Mouse (Mus musculus) liver, embryonic 11.5 days (tissue): Measurements from ENCODE around the gene Rhoj. TPM values are rescaled to one million over a fixed set of nuclear protein-coding genes. Genes with fewer than 3 reads are reported as not detected.

ENCODE experiments used
- ATAC-seq: fragments of 200-750 bp; cut with Nextera tagmentation; replicated peaks from 2 replicates; pipeline ENCODE4 v1.8.0; 2017; ENCODE audit warnings: moderate number of reproducible peaks, mild to moderate bottlenecking, moderate TSS enrichment, moderate library complexity; ENCODE audit not compliant: low FRiP score
- DNase-seq: peaks from one replicate; pipeline ENCODE4 v3.0.0-alpha.2; 2017; ENCODE audit warnings: low spot score
- H3K27ac ChIP-seq: fragments of 300-500 bp; sonication (generic); 2 replicates; pipeline ENCODE4 v1.5.1; 2014; ENCODE audit warnings: mild to moderate bottlenecking, low read depth, low read length, control low read depth
- H3K27me3 ChIP-seq: fragments of 300-500 bp; sonication (generic); replicated peaks from 2 replicates; pipeline ENCODE4 v1.6.1; 2014; ENCODE audit warnings: low read length, mixed read lengths; ENCODE audit not compliant: control insufficient read depth, insufficient read depth
- H3K36me3 ChIP-seq: fragments of 300-500 bp; sonication (generic); 2 replicates; pipeline ENCODE4 v1.6.1; 2014; ENCODE audit warnings: mild to moderate bottlenecking, low read length, moderate library complexity, mixed read lengths; ENCODE audit not compliant: control insufficient read depth, insufficient read depth
- H3K4me1 ChIP-seq: fragments of 300-500 bp; sonication (generic); replicated peaks from 2 replicates; pipeline ENCODE4 v1.6.1; 2014; ENCODE audit warnings: low read length, mixed read lengths; ENCODE audit not compliant: control insufficient read depth, insufficient read depth
- H3K4me2 ChIP-seq: fragments of 300-500 bp; sonication (generic); 2 replicates; pipeline ENCODE4 v1.6.1; 2014; ENCODE audit warnings: mild to moderate bottlenecking, control low read depth, moderate library complexity
- H3K4me3 ChIP-seq: fragments of 300-500 bp; sonication (generic); 2 replicates; pipeline ENCODE4 v1.5.1; 2014; ENCODE audit warnings: low read depth, low read length, control low read depth
- H3K9ac ChIP-seq: fragments of 300-500 bp; sonication (generic); 2 replicates; pipeline ENCODE4 v1.6.1; 2014; ENCODE audit warnings: low read depth, low read length, control low read depth
- H3K9me3 ChIP-seq: fragments of 300-500 bp; sonication (generic); 2 replicates; pipeline ENCODE4 v1.6.1; 2016; ENCODE audit warnings: low read length, inconsistent platforms, mixed read lengths; ENCODE audit not compliant: control insufficient read depth
- WGBS: fragments of 180-500 bp; shearing (Covaris S2); extraction: QIAGEN DNeasy Blood & Tissue Kit; methylation state at CpG from one replicate; pipeline ENCODE4 v1.1.7; 2014; 5-methylcytosine and 5-hydroxymethylcytosine counted together
- polyA plus RNA-seq: library from polyadenylated mRNA; unstranded; fragments of >200 nt; fragmentation: Nextera tagmentation; extraction: Ambion mirVana; gene quantifications from 2 replicates; pipeline ENCODE4 v1.2.1, GENCODE M21; 2014

The Rhoj gene
- polyA plus RNA-seq, 1 experiment from 2014 or later: 16.0 TPM

DNA sequence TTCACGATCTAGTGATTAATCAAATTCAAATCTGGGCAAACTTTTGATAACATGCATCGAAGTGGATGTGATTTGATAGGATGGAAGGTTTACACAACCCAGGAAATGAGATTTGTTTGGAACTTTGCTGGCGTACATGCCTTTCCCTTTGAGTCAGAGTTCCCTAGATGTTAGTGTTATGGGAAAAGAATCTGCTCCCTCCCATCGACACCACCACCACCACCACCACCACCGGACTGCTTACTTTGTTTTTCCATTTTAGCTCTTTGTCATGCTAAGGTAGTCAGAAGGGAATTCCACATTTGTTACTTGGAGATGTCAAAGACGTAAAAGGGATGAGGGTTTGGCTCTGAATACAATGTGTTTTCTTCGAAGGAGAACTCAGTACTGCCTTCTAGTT, 46.2 kb downstream of the Rhoj start:
- Histone ChIP-seq H3K36me3 (no peaks in the 10 kb centered on the region), H3K4me2 (no peak overlapping the region), H3K9me3 (no peaks in the 10 kb centered on the region), H3K9ac (no peak overlapping the region), H3K4me1 (no peaks in the 10 kb centered on the region; the same call in 1 of the 2 replicates), H3K4me3 (no peak overlapping the region), H3K27ac (no peak overlapping the region), H3K27me3 (no peaks in the 10 kb centered on the region)
- DNase-seq (no peak), ATAC-seq (no peak)
- WGBS: 83% methylated on average over 7 of the region's 7 CpGs

DNA sequence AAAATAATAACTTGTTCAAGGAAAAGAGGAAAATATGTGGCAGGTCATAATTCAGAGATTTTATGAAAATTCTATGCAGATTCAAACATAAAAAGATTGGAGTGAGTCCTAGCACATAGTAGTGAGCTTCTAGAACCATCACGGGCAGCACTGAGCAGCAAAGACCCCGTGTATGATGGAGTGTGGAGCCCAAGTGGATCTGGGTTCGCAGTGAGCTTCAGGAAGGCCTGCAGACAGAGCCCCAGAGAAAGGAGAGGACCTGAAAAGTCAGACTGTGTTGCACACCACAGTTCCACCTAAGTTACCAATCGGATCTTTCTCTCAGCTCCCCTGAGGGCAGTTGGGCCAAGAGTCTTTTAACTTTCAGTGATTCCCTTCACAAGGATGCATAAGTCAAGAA, 49.7 kb downstream of the Rhoj start:
- no peaks in the 10 kb centered on the region for H3K9me3 ChIP-seq
- no peak for DNase-seq
- no peak overlapping the region for H3K9ac ChIP-seq
- no peak overlapping the region for H3K4me2 ChIP-seq
- no peak for ATAC-seq
- H3K36me3 ChIP-seq: no peaks in the 10 kb centered on the region
- H3K4me3 ChIP-seq: no peak overlapping the region
- H3K27me3 ChIP-seq: no peaks in the 10 kb centered on the region
- H3K27ac ChIP-seq: no peak overlapping the region
- H3K4me1 ChIP-seq: no peaks in the 10 kb centered on the region; the same call in 1 of the 2 replicates
- WGBS: 84% methylated on average over 4 of the region's 4 CpGs

DNA sequence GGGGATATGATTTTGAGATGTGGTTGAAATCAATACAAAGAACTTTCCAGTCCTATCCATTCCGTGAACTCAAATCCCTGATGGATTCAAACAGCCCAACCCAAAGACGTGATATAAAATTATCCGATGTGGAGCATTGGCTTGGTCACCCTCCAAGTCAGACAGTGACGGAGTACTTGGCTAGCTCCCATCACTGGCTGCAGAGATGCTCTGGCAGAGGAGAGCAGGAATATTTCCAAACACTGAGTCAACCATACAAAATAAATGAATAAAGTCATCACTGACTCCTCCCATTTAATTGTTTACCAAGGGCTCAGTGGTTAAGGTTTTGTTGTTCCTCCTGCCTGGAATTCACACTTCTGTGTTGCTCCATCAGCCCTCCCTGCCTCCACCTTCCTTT, 50.6 kb downstream of the Rhoj start:
- no peak overlapping the region for H3K4me3 ChIP-seq
- DNase-seq: no peak
- H3K27ac ChIP-seq: no peak overlapping the region
- no peak overlapping the region for H3K4me2 ChIP-seq
- H3K36me3 ChIP-seq: no peaks in the 10 kb centered on the region
- WGBS: 88% methylated on average over 4 of the region's 4 CpGs
- H3K27me3 ChIP-seq: no peaks in the 10 kb centered on the region
- H3K9me3 ChIP-seq: no peaks in the 10 kb centered on the region; the same call in 1 of the 2 replicates
- no peak for ATAC-seq
- no peak overlapping the region for H3K9ac ChIP-seq
- no peaks in the 10 kb centered on the region; the same call in 1 of the 2 replicates for H3K4me1 ChIP-seq

DNA sequence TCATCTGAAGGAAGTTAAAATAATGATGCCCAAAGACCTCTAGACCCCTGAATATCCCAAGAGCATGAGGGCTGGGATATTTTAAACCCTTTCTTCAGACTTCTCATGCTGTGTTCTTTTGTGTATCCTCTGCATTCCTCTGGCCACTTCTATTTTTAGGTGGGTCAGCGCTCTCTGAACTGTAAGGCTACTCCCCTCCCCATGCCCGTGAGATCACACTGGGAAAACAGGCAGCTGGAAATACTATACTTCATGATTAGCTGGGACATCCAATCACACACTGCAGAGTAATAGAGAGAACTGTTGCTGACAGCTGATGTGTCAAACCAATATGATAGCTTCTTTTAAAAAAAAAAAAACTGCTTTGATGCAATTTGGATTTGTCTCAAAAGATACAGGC, 51.4 kb downstream of the Rhoj start:
- no peaks in the 10 kb centered on the region for H3K36me3 ChIP-seq
- no peak overlapping the region for H3K9ac ChIP-seq
- H3K4me1 ChIP-seq: no peaks in the 10 kb centered on the region; the same call in 1 of the 2 replicates
- WGBS: 62% methylated on average over 2 of the region's 2 CpGs
- no peak for DNase-seq
- H3K4me3 ChIP-seq: no peak overlapping the region
- no peak overlapping the region for H3K4me2 ChIP-seq
- ATAC-seq: no peak
- H3K27ac ChIP-seq: no peak overlapping the region
- no peaks in the 10 kb centered on the region for H3K27me3 ChIP-seq
- no peaks in the 10 kb centered on the region; the same call in 1 of the 2 replicates for H3K9me3 ChIP-seq

- Histone ChIP-seq H3K4me1 (no peaks in the 10 kb centered on the region; the same call in 1 of the 2 replicates), H3K27me3 (no peaks in the 10 kb centered on the region), H3K4me2 (no peak overlapping the region), H3K27ac (no peak overlapping the region), H3K36me3 (no peaks in the 10 kb centered on the region), H3K9ac (no peak overlapping the region), H3K9me3 (no peaks in the 10 kb centered on the region; the same call in 1 of the 2 replicates), H3K4me3 (no peak overlapping the region)
- DNase-seq (no peak), ATAC-seq (no peak)
- 62% methylated on average over 5 of the region's 5 CpGs for WGBS
These were observed 51.9 kb downstream of the Rhoj start for GRCm38 (mm10) chr12:75359921-75360482.

GRCm38 (mm10) chr12:75362456-75362855, 54.3 kb downstream of the Rhoj start:
- no peak overlapping the region for H3K4me2 ChIP-seq
- no peak for DNase-seq
- no peaks in the 10 kb centered on the region for H3K27me3 ChIP-seq
- ATAC-seq: no peak
- H3K4me3 ChIP-seq: no peak overlapping the region
- 90% methylated on average over 16 of the region's 16 CpGs for WGBS
- no peaks in the 10 kb centered on the region for H3K4me1 ChIP-seq
- H3K9me3 ChIP-seq: no peaks in the 10 kb centered on the region; the same call in 1 of the 2 replicates
- H3K36me3 ChIP-seq: no peaks in the 10 kb centered on the region
- no peak overlapping the region for H3K27ac ChIP-seq
- H3K9ac ChIP-seq: no peak overlapping the region

DNA sequence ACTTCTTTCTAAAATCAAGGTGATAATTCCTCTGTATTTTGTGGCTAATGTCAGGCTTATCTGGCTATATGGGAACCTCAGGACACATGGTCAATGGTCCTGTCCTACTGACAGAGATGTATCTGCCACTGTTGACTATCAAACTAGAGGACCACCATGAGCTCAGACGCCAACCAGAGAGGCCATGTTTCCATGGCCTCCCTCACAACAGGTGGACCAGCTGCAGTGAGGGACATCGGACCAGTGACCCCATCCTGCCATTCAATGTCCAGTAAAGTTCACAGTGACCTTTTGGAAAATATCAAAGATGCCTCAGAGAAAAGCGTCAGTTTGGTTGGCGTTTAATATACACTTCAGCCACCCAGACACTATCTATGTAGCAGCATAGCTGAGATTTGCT, 56.3 kb downstream of the Rhoj start:
- Histone ChIP-seq H3K36me3 (no peaks in the 10 kb centered on the region), H3K27ac (no peak overlapping the region), H3K27me3 (no peaks in the 10 kb centered on the region), H3K4me2 (no peak overlapping the region), H3K9ac (no peak overlapping the region), H3K4me1 (no peaks in the 10 kb centered on the region), H3K4me3 (no peak overlapping the region), H3K9me3 (no peaks in the 10 kb centered on the region; the same call in 1 of the 2 replicates)
- DNase-seq: no peak
- WGBS: 87% methylated on average over 4 of the region's 4 CpGs
- no peak for ATAC-seq

DNA sequence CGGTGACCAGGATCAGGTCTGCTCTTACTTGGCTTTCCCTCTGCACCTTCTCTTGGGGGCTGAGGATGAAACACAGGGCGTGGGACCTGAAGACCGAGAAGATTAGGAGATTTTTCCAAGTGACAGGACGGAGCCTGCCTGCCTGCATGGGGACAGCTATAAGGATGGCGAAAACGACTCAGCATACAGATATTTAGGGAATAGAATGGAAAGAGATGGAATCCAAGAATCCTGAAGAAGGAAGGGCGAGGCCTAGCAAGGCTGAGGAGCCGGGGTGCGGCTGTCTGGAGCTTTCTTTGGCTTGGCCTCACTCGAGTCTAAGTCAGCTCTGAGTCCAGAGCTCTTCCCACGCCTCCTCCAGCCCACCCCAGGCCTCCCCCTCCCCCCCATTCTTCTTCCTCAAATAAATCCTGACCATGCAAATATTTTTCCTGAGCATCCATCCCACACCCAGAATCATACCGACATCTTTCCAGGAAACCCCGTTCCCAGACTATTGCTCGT, 57.6 kb downstream of the Rhoj start:
- Histone ChIP-seq H3K36me3 (no peaks in the 10 kb centered on the region), H3K4me1 (no peaks in the 10 kb centered on the region), H3K9me3 (no peaks in the 10 kb centered on the region; the same call in 1 of the 2 replicates), H3K4me2 (no peak overlapping the region), H3K27ac (no peak overlapping the region), H3K9ac (no peak overlapping the region), H3K4me3 (no peak overlapping the region), H3K27me3 (no peaks in the 10 kb centered on the region)
- no peak for ATAC-seq
- WGBS: 89% methylated on average over 14 of the region's 14 CpGs
- no peak for DNase-seq

DNA sequence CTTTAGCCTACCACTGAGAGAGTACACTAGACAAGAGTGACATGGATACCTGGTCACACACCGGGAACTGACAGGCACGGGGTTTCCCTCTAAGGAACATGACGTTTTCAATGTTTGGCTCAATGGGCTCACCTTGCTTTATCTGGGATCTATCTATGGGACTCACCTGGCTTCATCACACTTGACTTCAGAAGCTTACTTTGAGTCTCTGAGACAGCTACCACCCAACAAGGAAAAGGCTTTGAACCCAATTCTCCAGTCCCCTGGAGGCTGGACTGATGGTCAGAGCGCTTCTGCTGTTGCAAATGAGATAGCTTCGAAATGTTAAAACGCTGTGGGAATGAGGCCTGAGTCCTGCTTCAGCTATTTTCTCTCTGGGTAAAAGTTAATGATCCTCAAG, 59.2 kb downstream of the Rhoj start:
- ATAC-seq (no peak), DNase-seq (no peak)
- Histone ChIP-seq H3K9me3 (no peaks in the 10 kb centered on the region; the same call in 1 of the 2 replicates), H3K9ac (no peak overlapping the region), H3K27ac (no peak overlapping the region), H3K36me3 (no peaks in the 10 kb centered on the region), H3K27me3 (no peaks in the 10 kb centered on the region), H3K4me3 (no peak overlapping the region), H3K4me1 (no peaks in the 10 kb centered on the region), H3K4me2 (no peak overlapping the region)
- 87% methylated on average over 6 of the region's 6 CpGs for WGBS
